Mouse (Mus musculus) CH12.LX (cell line): ENCODE results near the gene Rhbdf2. TPM values are rescaled to one million over a fixed set of nuclear protein-coding genes. Genes with fewer than 3 reads are reported as not detected.

Source experiments
- DNase-seq: peaks from one replicate; pipeline ENCODE4 v3.0.0-alpha.2; 2013; ENCODE audit errors: extremely low read depth
- H3K27ac ChIP-seq: 2 replicates; pipeline ENCODE4 v1.5.1; 2012; ENCODE audit warnings: low read depth, mild to moderate bottlenecking, control low read depth, moderate library complexity; ENCODE audit not compliant: insufficient read depth
- H3K27me3 ChIP-seq: replicated peaks from 2 replicates; pipeline ENCODE3; 2012; ENCODE audit warnings: inconsistent platforms
- H3K36me3 ChIP-seq, 2 experiments: replicated peaks in 1 of 2; 2 replicates each; pipeline versions ENCODE3 to v1.6.1; 2012; ENCODE audit warnings: inconsistent platforms in 1 of 2, low read length in 1 of 2, mild to moderate bottlenecking in 1 of 2, mixed read lengths in 1 of 2, moderate library complexity in 1 of 2; ENCODE audit not compliant: control insufficient read depth in 1 of 2, insufficient read depth in 1 of 2
- H3K4me1 ChIP-seq, 2 experiments: 2 replicates each; pipeline ENCODE4 v1.6.1; 2012; ENCODE audit warnings: inconsistent platforms in 1 of 2, moderate library complexity in 1 of 2; ENCODE audit not compliant: insufficient read depth in 2 of 2, control insufficient read depth in 1 of 2
- H3K4me2 ChIP-seq: 2 replicates; pipeline ENCODE4 v1.6.1; 2012; ENCODE audit warnings: low read depth, mild to moderate bottlenecking, control low read depth; ENCODE audit not compliant: poor library complexity, insufficient read depth, severe bottlenecking
- H3K4me3 ChIP-seq, 3 experiments: fragments of 150-350 bp in 1 of 3; sonication (generic) in 1 of 3; replicated peaks in 1 of 3; 2 replicates each; pipeline versions ENCODE3 to v1.5.1; 2011 to 2012; ENCODE audit warnings: low read depth in 2 of 3, low read length in 2 of 3, mild to moderate bottlenecking in 2 of 3, moderate library complexity in 2 of 3, control low read depth in 1 of 3, improper control_type of control experiment in 1 of 3, inconsistent platforms in 1 of 3, mixed read lengths in 1 of 3; ENCODE audit not compliant: poor library complexity in 1 of 3
- H3K79me2 ChIP-seq: replicated peaks from 2 replicates; pipeline ENCODE4 v1.6.1; 2012; ENCODE audit warnings: mild to moderate bottlenecking, moderate library complexity; ENCODE audit not compliant: control insufficient read depth, poor library complexity, insufficient read depth, severe bottlenecking; ENCODE audit errors: extremely low read depth
- H3K9ac ChIP-seq: 2 replicates; pipeline ENCODE4 v1.6.1; 2012; ENCODE audit warnings: low read depth, mild to moderate bottlenecking, control low read depth, moderate library complexity; ENCODE audit not compliant: insufficient read depth
- H3K9me3 ChIP-seq: replicated peaks from 2 replicates; pipeline ENCODE3; 2012; ENCODE audit warnings: low read length, inconsistent platforms, mixed read lengths
- CHD1 ChIP-seq: IDR thresholded peaks from 2 replicates; pipeline ENCODE4 v1.6.1; 2012; ENCODE audit warnings: low read depth, low read length, improper control_type of control experiment, inconsistent platforms
- CTCF ChIP-seq, 2 experiments: IDR thresholded peaks in 1 of 2; conservative IDR thresholded peaks in 1 of 2; 2 replicates each; pipeline ENCODE4 v1.5.1; 2011 to 2012; ENCODE audit warnings: low read depth in 2 of 2, low read length in 2 of 2, improper control_type of control experiment in 1 of 2, inconsistent platforms in 1 of 2, mild to moderate bottlenecking in 1 of 2, moderate library complexity in 1 of 2
- E2F4 ChIP-seq: IDR thresholded peaks from 2 replicates; pipeline ENCODE4 v1.6.1; 2011; ENCODE audit warnings: low read depth, low read length, improper control_type of control experiment; ENCODE audit not compliant: insufficient replicate concordance
- GABPA ChIP-seq: IDR thresholded peaks from 2 replicates; pipeline ENCODE4 v1.6.1; 2012; ENCODE audit warnings: low read depth, low read length, improper control_type of control experiment, inconsistent platforms; ENCODE audit not compliant: insufficient replicate concordance
- MAX ChIP-seq: IDR thresholded peaks from 2 replicates; pipeline ENCODE4 v1.6.1; 2011; ENCODE audit warnings: low read length, improper control_type of control experiment
- NELFE ChIP-seq: IDR thresholded peaks from 2 replicates; pipeline ENCODE4 v1.6.1; 2011; ENCODE audit warnings: low read depth, low read length, improper control_type of control experiment
- RAD21 ChIP-seq: IDR thresholded peaks from 2 replicates; pipeline ENCODE4 v1.6.1; 2011; ENCODE audit warnings: low read depth, mild to moderate bottlenecking, low read length, improper control_type of control experiment, moderate library complexity
- RCOR1 ChIP-seq: conservative IDR thresholded peaks from 2 replicates; pipeline ENCODE4 v1.6.1; 2012; ENCODE audit warnings: low read depth, mild to moderate bottlenecking, inconsistent platforms, low read length, improper control_type of control experiment
- SIN3A ChIP-seq: IDR thresholded peaks from 2 replicates; pipeline ENCODE4 v1.6.1; 2012; ENCODE audit warnings: low read length, improper control_type of control experiment, inconsistent platforms
- SMC3 ChIP-seq: IDR thresholded peaks from 2 replicates; pipeline ENCODE4 v1.6.1; 2011; ENCODE audit warnings: low read depth, low read length, improper control_type of control experiment
- TCF12 ChIP-seq: IDR thresholded peaks from 2 replicates; pipeline ENCODE4 v1.6.1; 2014; ENCODE audit warnings: low read depth, mild to moderate bottlenecking, inconsistent platforms, low read length, improper control_type of control experiment
- USF1 ChIP-seq: IDR thresholded peaks from 2 replicates; pipeline ENCODE4 v1.6.1; 2014; ENCODE audit warnings: low read depth, mild to moderate bottlenecking, inconsistent platforms, low read length, improper control_type of control experiment
- ZNF384 ChIP-seq: IDR thresholded peaks from 2 replicates; pipeline ENCODE4 v1.6.1; 2012; ENCODE audit warnings: low read depth, low read length, improper control_type of control experiment, inconsistent platforms
- dilution Hi-C: fragments of 300-500 bp; cut with MboI; formaldehyde crosslinking; loops from 2 replicates; pipeline ENCODE4 v1.14.3; 2020; ENCODE audit warnings: low sequenced_read_pairs; ENCODE audit not compliant: extremely low pct_unique_long_range_greater_than_20kb, extremely low pct_ligation_motif_present
- in situ Hi-C: fragments of 300-500 bp; cut with MboI; formaldehyde crosslinking; loops from 3 replicates; pipeline ENCODE4 v1.14.3; 2019; ENCODE audit warnings: low sequenced_read_pairs, low pct_ligation_motif_present, low pct_unique_long_range_greater_than_20kb, mixed read lengths
- polyA plus RNA-seq: library from polyadenylated mRNA; unstranded; fragments of >175 nt; gene quantifications from 2 replicates; pipeline ENCODE4 v1.2.1, GENCODE M21; 2012; ENCODE audit warnings: low read depth; ENCODE audit not compliant: insufficient read length
- total RNA-seq, 2 experiments: library from RNA; depleted of rRNA; stranded (reverse); fragments of 300-350 nt in 1 of 2; fragments of >200 nt in 1 of 2; gene quantifications; 2 replicates each; pipeline ENCODE4 v1.2.3; 2012 to 2014

Rhbdf2 gene
- total and polyA plus RNA-seq, 3 experiments = 3.1 to 14.7 (median 12.1) TPM

- H3K9me3 ChIP-seq = no peaks in the 10 kb centered on the region
- H3K79me2 ChIP-seq = no peaks in the 10 kb centered on the region
- TF ChIP-seq RCOR1 (no peak), SIN3A (no peak), E2F4 (no peak), RAD21 (no peak)
- TF ChIP-seq, all 38 proteins: peak for 0
- H3K27ac ChIP-seq = no peak overlapping the region
- no peak overlapping the region for H3K9ac ChIP-seq
- H3K4me2 ChIP-seq = no peak overlapping the region
- DNase-seq = no peak
- in situ Hi-C loops (loop anchor here (25.0 kb wide), 1 partner anchor 525 kb away; the partner anchor contains the start of gene Sept9), dilution Hi-C loops (no loop called here)
- no peaks in the 10 kb centered on the region for H3K36me3 ChIP-seq
- H3K4me3 ChIP-seq = no peak overlapping the region
- H3K4me1 ChIP-seq = peaks cover 10 to 27% of the 10 kb centered on the region in 2 experiments
- H3K27me3 ChIP-seq = no peaks in the 10 kb centered on the region
Observed at GRCm38 (mm10) chr11:116661948-116662377, 35.1 kb upstream of the Rhbdf2 start.

GRCm38 (mm10) chr11:116661291-116661947 lies 34.6 kb upstream of the Rhbdf2 start:
- H3K9ac ChIP-seq = no peak overlapping the region
- peaks cover 10 to 26% of the 10 kb centered on the region in 2 experiments for H3K4me1 ChIP-seq
- no peak overlapping the region for H3K4me2 ChIP-seq
- no peaks in the 10 kb centered on the region for H3K79me2 ChIP-seq
- no peak overlapping the region for H3K27ac ChIP-seq
- no peak for TF ChIP-seq SMC3
- no peak for TF ChIP-seq TCF12
- no peak for TF ChIP-seq CHD1
- no peak for TF ChIP-seq ZNF384
- TF ChIP-seq MAX = no peak
- TF ChIP-seq CTCF (conservative IDR thresholded peaks at IDR 0.05 in 1 of 2, IDR thresholded peaks at IDR 0.05 in 1 of 2; ENCODE audit: low read depth in 2 of 2, low read length in 2 of 2) = no peak
- no peak for TF ChIP-seq USF1
- TF ChIP-seq NELFE = no peak
- TF ChIP-seq SIN3A = no peak
- TF ChIP-seq RAD21 = no peak
- no peak for TF ChIP-seq GABPA
- TF ChIP-seq RCOR1 = no peak
- no peak for DNase-seq
- dilution Hi-C loops = no loop called here
- in situ Hi-C loops = loop anchor here (25.0 kb wide), 1 partner anchor 526 kb away; the partner anchor contains the start of gene Sept9
- H3K27me3 ChIP-seq = no peaks in the 10 kb centered on the region
- no peak overlapping the region for H3K4me3 ChIP-seq
- H3K36me3 ChIP-seq = no peaks in the 10 kb centered on the region
- no peaks in the 10 kb centered on the region for H3K9me3 ChIP-seq
